7 mouse cellular contexts compared by ENCODE assay signal in genomic region chr9:13715891-13716290, GRCm38 (mm10). TPM values are rescaled to one million over a fixed set of nuclear protein-coding genes. Genes with fewer than 3 reads are reported as not detected.
DNase-seq lines count a peak whose midpoint lies in the region; ATAC-seq and TF ChIP-seq lines count a peak whose summit lies in the region.
"Not testable (repeated sequence)": the region's sequence is repeated elsewhere in the genome, so short reads cannot be mapped to it uniquely, and the experiment has no call there.

No protein-coding gene starts in this region.

- H3K9me3 ChIP-seq in forebrain, embryonic 13.5 days (replicated peaks); heart, embryonic 14.5 days (ENCODE audit: control insufficient read depth, low read length); hindbrain, postnatal 0 days (ENCODE audit: low read length); kidney, postnatal 0 days (replicated peaks; ENCODE audit: low read length); lung, embryonic 14.5 days (ENCODE audit: low read depth, low read length); midbrain, embryonic 12.5 days; neural tube, embryonic 15.5 days (replicated peaks): not testable (repeated sequence)

- not testable (repeated sequence) for H3K4me3 ChIP-seq in forebrain, embryonic 13.5 days; heart, embryonic 14.5 days (ENCODE audit: control insufficient read depth in 1 of 2, insufficient read depth in 1 of 2, low read depth in 1 of 2, low read length in 2 of 2); hindbrain, postnatal 0 days (ENCODE audit: low read length); kidney, postnatal 0 days (replicated peaks; ENCODE audit: low read depth, low read length); lung, embryonic 14.5 days (ENCODE audit: low read depth, low read length); midbrain, embryonic 12.5 days; neural tube, embryonic 15.5 days (replicated peaks)

- not testable (repeated sequence) for H3K4me1 ChIP-seq in forebrain, embryonic 13.5 days; heart, embryonic 14.5 days (ENCODE audit: control insufficient read depth in 2 of 2, insufficient read depth in 2 of 2, low read length in 2 of 2); hindbrain, postnatal 0 days (ENCODE audit: insufficient read depth, low read length); kidney, postnatal 0 days (replicated peaks; ENCODE audit: insufficient read depth, low read length); lung, embryonic 14.5 days (ENCODE audit: insufficient read depth); midbrain, embryonic 12.5 days; neural tube, embryonic 15.5 days

- not testable (repeated sequence) for H3K27ac ChIP-seq in forebrain, embryonic 13.5 days; heart, embryonic 14.5 days (replicated peaks in 1 of 2; ENCODE audit: control insufficient read depth in 1 of 2, insufficient read depth in 1 of 2, low read depth in 2 of 2, low read length in 2 of 2); hindbrain, postnatal 0 days; kidney, postnatal 0 days; lung, embryonic 14.5 days (ENCODE audit: low read depth); midbrain, embryonic 12.5 days (replicated peaks); neural tube, embryonic 15.5 days (replicated peaks)

- not testable (repeated sequence) for H3K36me3 ChIP-seq in forebrain, embryonic 13.5 days (ENCODE audit: poor library complexity, severe bottlenecking); heart, embryonic 14.5 days (ENCODE audit: control insufficient read depth, insufficient read depth, low read length); hindbrain, postnatal 0 days (ENCODE audit: insufficient read depth, low read length); kidney, postnatal 0 days (ENCODE audit: insufficient read depth, low read length); lung, embryonic 14.5 days (ENCODE audit: insufficient read depth); midbrain, embryonic 12.5 days; neural tube, embryonic 15.5 days

- not testable (repeated sequence) for H3K4me2 ChIP-seq in forebrain, embryonic 13.5 days; midbrain, embryonic 12.5 days (replicated peaks)
- H3K4me2 ChIP-seq in heart, embryonic 14.5 days (ENCODE audit: low read length), result peak overlapping the region; percentile 44; the same call in 1 of the 2 replicates
- H3K4me2 ChIP-seq in hindbrain, postnatal 0 days (ENCODE audit: low read depth, low read length), result 0 out of 2 replicates have a peak overlapping the region, but pooled peaks have one; percentile 16
- 0 out of 2 replicates have a peak overlapping the region, but pooled peaks have one; percentile 13 for H3K4me2 ChIP-seq in kidney, postnatal 0 days (ENCODE audit: low read length)
- 0 out of 2 replicates have a peak overlapping the region, but pooled peaks have one; percentile 40 for H3K4me2 ChIP-seq in lung, embryonic 14.5 days
- peak overlapping the region; percentile 9; the same call in 1 of the 2 replicates for H3K4me2 ChIP-seq in neural tube, embryonic 15.5 days

- 82% methylated on average over 2 of the region's 2 CpGs for WGBS in forebrain, embryonic 13.5 days
- WGBS in heart, embryonic 14.5 days, result 67% methylated on average over 2 of the region's 2 CpGs
- 76% methylated on average over 2 of the region's 2 CpGs for WGBS in hindbrain, postnatal 0 days
- 74% methylated on average over 2 of the region's 2 CpGs for WGBS in kidney, postnatal 0 days
- WGBS in lung, embryonic 14.5 days, result 68% methylated on average over 2 of the region's 2 CpGs
- WGBS in midbrain, embryonic 12.5 days, result 66% methylated on average over 2 of the region's 2 CpGs
- WGBS in neural tube, embryonic 15.5 days, result 79% methylated on average over 2 of the region's 2 CpGs

- not testable (repeated sequence) for DNase-seq in hindbrain, postnatal 0 days (ENCODE audit: low spot score); kidney, postnatal 0 days (ENCODE audit: low spot score); lung, embryonic 14.5 days

- ATAC-seq in forebrain, embryonic 13.5 days, result peak; percentile 38; the same call in 1 of the 2 replicates
- not testable (repeated sequence) for ATAC-seq in heart, embryonic 14.5 days (ENCODE audit: insufficient number of reproducible peaks, insufficient read depth, low FRiP score, low read depth); hindbrain, postnatal 0 days; kidney, postnatal 0 days (replicated peaks; ENCODE audit: low FRiP score, low read depth); neural tube, embryonic 15.5 days (ENCODE audit: low FRiP score)
- peak; percentile 47 for ATAC-seq in lung, embryonic 14.5 days (ENCODE audit: insufficient read depth)
- ATAC-seq in midbrain, embryonic 12.5 days (ENCODE audit: low FRiP score, low read depth), result peak; percentile 63; the same call in 1 of the 2 replicates

- not testable (repeated sequence) for H3K9ac ChIP-seq in forebrain, embryonic 13.5 days; heart, embryonic 14.5 days (ENCODE audit: low read length); hindbrain, postnatal 0 days (replicated peaks; ENCODE audit: low read length); kidney, postnatal 0 days (ENCODE audit: low read depth, low read length); lung, embryonic 14.5 days; midbrain, embryonic 12.5 days (replicated peaks); neural tube, embryonic 15.5 days (replicated peaks)

- not testable (repeated sequence) for TF ChIP-seq CTCF in hindbrain, postnatal 0 days (IDR thresholded peaks at IDR 0.05; ENCODE audit: low read depth); kidney, postnatal 0 days (IDR thresholded peaks at IDR 0.05; ENCODE audit: low read depth); lung, embryonic 14.5 days (IDR thresholded peaks at IDR 0.05; ENCODE audit: low read depth)

- not testable (repeated sequence) for H3K27me3 ChIP-seq in forebrain, embryonic 13.5 days; heart, embryonic 14.5 days (ENCODE audit: control insufficient read depth, insufficient read depth, low read length); hindbrain, postnatal 0 days (ENCODE audit: insufficient read depth, low read length); kidney, postnatal 0 days (ENCODE audit: insufficient read depth, low read length); lung, embryonic 14.5 days (ENCODE audit: insufficient read depth, low read length); midbrain, embryonic 12.5 days; neural tube, embryonic 15.5 days (replicated peaks)

RNA-seq across cellular contexts. Expression of gene Mtmr2, which starts 32.3 kb away (rescaled TPM):
- polyA plus RNA-seq in forebrain, embryonic 13.5 days (2015; fragmentation: Nextera tagmentation; extraction: Ambion mirVana), result 64.1 and 69.3 TPM in 2 replicates
- 46.9 and 48.2 TPM in 2 replicates for polyA plus RNA-seq in heart, embryonic 14.5 days (2014; fragmentation: Nextera tagmentation; extraction: Ambion mirVana)
- total RNA-seq in hindbrain, postnatal 0 days (2014; rRNA removed), result 36.9 and 40.8 TPM in 2 replicates
- polyA plus RNA-seq in hindbrain, postnatal 0 days (2015; fragmentation: Nextera tagmentation; extraction: Ambion mirVana), result 53.6 and 53.8 TPM in 2 replicates
- 76.7 and 85.8 TPM in 2 replicates for polyA plus RNA-seq in kidney, postnatal 0 days (2015; fragmentation: Nextera tagmentation; extraction: Ambion mirVana)
- 98.9 and 99.5 TPM in 2 replicates for polyA plus RNA-seq in lung, embryonic 14.5 days (2014; fragmentation: Nextera tagmentation; extraction: Ambion mirVana)
- polyA plus RNA-seq in midbrain, embryonic 12.5 days (2016; fragmentation: Nextera tagmentation; extraction: Ambion mirVana), result 75.5 and 80.1 TPM in 2 replicates
- polyA plus RNA-seq in neural tube, embryonic 15.5 days (2015; fragmentation: Nextera tagmentation; extraction: Ambion mirVana), result 49.8 and 53.2 TPM in 2 replicates
